Mouse (Mus musculus) CH12.LX (cell line): ENCODE measurements around the gene Bcor. TPM values are rescaled to one million over a fixed set of nuclear protein-coding genes. Genes with fewer than 3 reads are reported as not detected.

ENCODE experiments used
- DNase-seq: peaks from one replicate; pipeline ENCODE4 v3.0.0-alpha.2; 2013; ENCODE audit errors: extremely low read depth
- H3K27ac ChIP-seq: 2 replicates; pipeline ENCODE4 v1.5.1; 2012; ENCODE audit warnings: low read depth, mild to moderate bottlenecking, control low read depth, moderate library complexity; ENCODE audit not compliant: insufficient read depth
- H3K27me3 ChIP-seq: replicated peaks from 2 replicates; pipeline ENCODE3; 2012; ENCODE audit warnings: inconsistent platforms
- H3K36me3 ChIP-seq, 2 experiments: replicated peaks in 1 of 2; 2 replicates each; pipeline versions ENCODE3 to v1.6.1; 2012; ENCODE audit warnings: inconsistent platforms in 1 of 2, low read length in 1 of 2, mild to moderate bottlenecking in 1 of 2, mixed read lengths in 1 of 2, moderate library complexity in 1 of 2; ENCODE audit not compliant: control insufficient read depth in 1 of 2, insufficient read depth in 1 of 2
- H3K4me1 ChIP-seq, 2 experiments: 2 replicates each; pipeline ENCODE4 v1.6.1; 2012; ENCODE audit warnings: inconsistent platforms in 1 of 2, moderate library complexity in 1 of 2; ENCODE audit not compliant: insufficient read depth in 2 of 2, control insufficient read depth in 1 of 2
- H3K4me2 ChIP-seq: 2 replicates; pipeline ENCODE4 v1.6.1; 2012; ENCODE audit warnings: low read depth, mild to moderate bottlenecking, control low read depth; ENCODE audit not compliant: poor library complexity, insufficient read depth, severe bottlenecking
- H3K4me3 ChIP-seq, 3 experiments: fragments of 150-350 bp in 1 of 3; sonication (generic) in 1 of 3; replicated peaks in 1 of 3; 2 replicates each; pipeline versions ENCODE3 to v1.5.1; 2011 to 2012; ENCODE audit warnings: low read depth in 2 of 3, low read length in 2 of 3, mild to moderate bottlenecking in 2 of 3, moderate library complexity in 2 of 3, control low read depth in 1 of 3, improper control_type of control experiment in 1 of 3, inconsistent platforms in 1 of 3, mixed read lengths in 1 of 3; ENCODE audit not compliant: poor library complexity in 1 of 3
- H3K79me2 ChIP-seq: replicated peaks from 2 replicates; pipeline ENCODE4 v1.6.1; 2012; ENCODE audit warnings: mild to moderate bottlenecking, moderate library complexity; ENCODE audit not compliant: control insufficient read depth, poor library complexity, insufficient read depth, severe bottlenecking; ENCODE audit errors: extremely low read depth
- H3K9ac ChIP-seq: 2 replicates; pipeline ENCODE4 v1.6.1; 2012; ENCODE audit warnings: low read depth, mild to moderate bottlenecking, control low read depth, moderate library complexity; ENCODE audit not compliant: insufficient read depth
- H3K9me3 ChIP-seq: replicated peaks from 2 replicates; pipeline ENCODE3; 2012; ENCODE audit warnings: low read length, inconsistent platforms, mixed read lengths
- CHD1 ChIP-seq: IDR thresholded peaks from 2 replicates; pipeline ENCODE4 v1.6.1; 2012; ENCODE audit warnings: low read depth, low read length, improper control_type of control experiment, inconsistent platforms
- E2F4 ChIP-seq: IDR thresholded peaks from 2 replicates; pipeline ENCODE4 v1.6.1; 2011; ENCODE audit warnings: low read depth, low read length, improper control_type of control experiment; ENCODE audit not compliant: insufficient replicate concordance
- EP300 ChIP-seq: IDR thresholded peaks from 2 replicates; pipeline ENCODE4 v1.6.1; 2011; ENCODE audit warnings: low read length, improper control_type of control experiment
- GABPA ChIP-seq: IDR thresholded peaks from 2 replicates; pipeline ENCODE4 v1.6.1; 2012; ENCODE audit warnings: low read depth, low read length, improper control_type of control experiment, inconsistent platforms; ENCODE audit not compliant: insufficient replicate concordance
- JUND ChIP-seq: conservative IDR thresholded peaks from 2 replicates; pipeline ENCODE4 v1.6.1; 2011; ENCODE audit warnings: low read depth, low read length, improper control_type of control experiment
- MAFK ChIP-seq: IDR thresholded peaks from 2 replicates; pipeline ENCODE4 v1.6.1; 2011; ENCODE audit warnings: low read length, improper control_type of control experiment; ENCODE audit not compliant: insufficient replicate concordance
- MAZ ChIP-seq: IDR thresholded peaks from 2 replicates; pipeline ENCODE4 v1.6.1; 2012; ENCODE audit warnings: low read depth, mild to moderate bottlenecking, inconsistent platforms, low read length, improper control_type of control experiment, moderate library complexity
- MEF2A ChIP-seq: IDR thresholded peaks from 2 replicates; pipeline ENCODE4 v1.6.1; 2014; ENCODE audit warnings: low read depth, mild to moderate bottlenecking, inconsistent platforms, low read length, improper control_type of control experiment, borderline replicate concordance
- MXI1 ChIP-seq: IDR thresholded peaks from 2 replicates; pipeline ENCODE4 v1.6.1; 2011; ENCODE audit warnings: mild to moderate bottlenecking, low read depth, low read length, improper control_type of control experiment
- PAX5 ChIP-seq: IDR thresholded peaks from 2 replicates; pipeline ENCODE4 v1.6.1; 2012; ENCODE audit warnings: low read length, inconsistent platforms, mixed read lengths
- POLR2A ChIP-seq: IDR thresholded peaks from 2 replicates; pipeline ENCODE4 v1.6.1; 2011; ENCODE audit warnings: low read depth, mild to moderate bottlenecking, improper control_type of control experiment, low read length
- SMC3 ChIP-seq: IDR thresholded peaks from 2 replicates; pipeline ENCODE4 v1.6.1; 2011; ENCODE audit warnings: low read depth, low read length, improper control_type of control experiment
- TCF12 ChIP-seq: IDR thresholded peaks from 2 replicates; pipeline ENCODE4 v1.6.1; 2014; ENCODE audit warnings: low read depth, mild to moderate bottlenecking, inconsistent platforms, low read length, improper control_type of control experiment
- dilution Hi-C: fragments of 300-500 bp; cut with MboI; formaldehyde crosslinking; loops from 2 replicates; pipeline ENCODE4 v1.14.3; 2020; ENCODE audit warnings: low sequenced_read_pairs; ENCODE audit not compliant: extremely low pct_unique_long_range_greater_than_20kb, extremely low pct_ligation_motif_present
- in situ Hi-C: fragments of 300-500 bp; cut with MboI; formaldehyde crosslinking; loops from 3 replicates; pipeline ENCODE4 v1.14.3; 2019; ENCODE audit warnings: low sequenced_read_pairs, low pct_ligation_motif_present, low pct_unique_long_range_greater_than_20kb, mixed read lengths
- polyA plus RNA-seq: library from polyadenylated mRNA; unstranded; fragments of >175 nt; gene quantifications from 2 replicates; pipeline ENCODE4 v1.2.1, GENCODE M21; 2012; ENCODE audit warnings: low read depth; ENCODE audit not compliant: insufficient read length
- total RNA-seq, 2 experiments: library from RNA; depleted of rRNA; stranded (reverse); fragments of 300-350 nt in 1 of 2; fragments of >200 nt in 1 of 2; gene quantifications; 2 replicates each; pipeline ENCODE4 v1.2.3; 2012 to 2014

The Bcor gene
- total and polyA plus RNA-seq, 3 experiments, result 14.3 to 41.1 (median 33.8) TPM

GRCm38 (mm10) chrX:12096783-12097526 is 63.2 kb downstream of the Bcor start:
- H3K79me2 ChIP-seq, result peaks cover 13% of the 10 kb centered on the region
- no peak overlapping the region for H3K4me2 ChIP-seq
- peaks cover 0 to 3% of the 10 kb centered on the region in 2 experiments; a peak in 1 of 4 replicates for H3K4me1 ChIP-seq
- in situ Hi-C loops (no loop called here), dilution Hi-C loops (no loop called here)
- no peak for DNase-seq
- H3K27ac ChIP-seq, result no peak overlapping the region
- H3K9me3 ChIP-seq, result no peaks in the 10 kb centered on the region
- H3K9ac ChIP-seq, result no peak overlapping the region
- H3K27me3 ChIP-seq, result no peaks in the 10 kb centered on the region
- no peak for TF ChIP-seq CHD1
- no peak for TF ChIP-seq EP300
- TF ChIP-seq GABPA, result no peak
- no peak for TF ChIP-seq MEF2A
- TF ChIP-seq PAX5, result no peak
- TF ChIP-seq SMC3, result no peak
- no peak for TF ChIP-seq MAZ
- TF ChIP-seq POLR2A, result no peak
- no peak for TF ChIP-seq E2F4
- H3K4me3 ChIP-seq, result no peak overlapping the region
- peaks cover 0 to 3% of the 10 kb centered on the region in 2 experiments for H3K36me3 ChIP-seq

- peaks cover 0 to 3% of the 10 kb centered on the region in 2 experiments for H3K36me3 ChIP-seq
- in situ Hi-C loops, result no loop called here
- H3K4me3 ChIP-seq, result no peak overlapping the region
- no peaks in the 10 kb centered on the region for H3K27me3 ChIP-seq
- peaks cover 6% of the 10 kb centered on the region for H3K9me3 ChIP-seq
- TF ChIP-seq TCF12 (no peak), JUND (no peak), MAFK (no peak), PAX5 (no peak), CHD1 (no peak)
- TF ChIP-seq, all 38 proteins: peak for 0
- Histone ChIP-seq H3K4me2 (no peak overlapping the region), H3K79me2 (peaks cover 19% of the 10 kb centered on the region), H3K9ac (no peak overlapping the region), H3K27ac (no peak overlapping the region), H3K4me1 (peaks cover 3 to 7% of the 10 kb centered on the region in 2 experiments; a peak in 2 of 4 replicates)
- DNase-seq, result no peak
- dilution Hi-C loops, result no loop called here
These were observed 66.8 kb downstream of the Bcor start for GRCm38 (mm10) chrX:12093371-12093770.

GRCm38 (mm10) chrX:12091431-12092061 is 68.6 kb downstream of the Bcor start:
- H3K79me2 ChIP-seq, result peaks cover 15% of the 10 kb centered on the region
- H3K9ac ChIP-seq, result peak overlapping the region; percentile 48
- no peaks in the 10 kb centered on the region for H3K36me3 ChIP-seq
- H3K27ac ChIP-seq, result peak overlapping the region; percentile 66
- in situ Hi-C loops, result no loop called here
- H3K4me2 ChIP-seq, result peak overlapping the region; percentile 64
- H3K4me1 ChIP-seq, result peaks cover 3 to 5% of the 10 kb centered on the region in 2 experiments; a peak in 2 of 4 replicates
- peaks cover 6% of the 10 kb centered on the region for H3K9me3 ChIP-seq
- DNase-seq, result no peak
- H3K4me3 ChIP-seq, result peak overlapping the region in 2 of 3 experiments; percentile 30 to 50
- H3K27me3 ChIP-seq, result no peaks in the 10 kb centered on the region
- TF ChIP-seq MEF2A, result no peak
- TF ChIP-seq MXI1, result peak; percentile 18; the same call in 1 of the 2 replicates
- dilution Hi-C loops, result no loop called here
